Mouse (Mus musculus) kidney, adult 2 months (tissue): ENCODE results near the gene Scn9a. TPM values are rescaled to one million over a fixed set of nuclear protein-coding genes. Genes with fewer than 3 reads are reported as not detected.

Experiments
- DNase-seq: peaks from one replicate; pipeline ENCODE4 v3.0.0; 2021
- H3K27ac ChIP-seq: fragments of 200-500 bp; 2 replicates; pipeline ENCODE4 v1.5.1; 2012; ENCODE audit warnings: low read depth, low read length, control low read depth, inconsistent platforms; ENCODE audit not compliant: insufficient read depth
- H3K27me3 ChIP-seq: fragments of 200-500 bp; replicated peaks from 2 replicates; pipeline ENCODE4 v1.6.1; 2012; ENCODE audit warnings: mild to moderate bottlenecking, moderate library complexity, low read length, inconsistent platforms; ENCODE audit not compliant: control insufficient read depth, insufficient read depth
- H3K36me3 ChIP-seq: fragments of 200-500 bp; 2 replicates; pipeline ENCODE4 v1.6.1; 2012; ENCODE audit warnings: mild to moderate bottlenecking, moderate library complexity, low read length, inconsistent platforms; ENCODE audit not compliant: control insufficient read depth, insufficient read depth
- H3K4me1 ChIP-seq: fragments of 200-500 bp; 2 replicates; pipeline ENCODE4 v1.6.1; 2011; ENCODE audit warnings: low read length; ENCODE audit not compliant: control insufficient read depth, insufficient read depth
- H3K4me3 ChIP-seq: fragments of 200-500 bp; 2 replicates; pipeline ENCODE4 v1.5.1; 2011; ENCODE audit warnings: mild to moderate bottlenecking, low read depth, low read length, control low read depth; ENCODE audit not compliant: insufficient read depth
- CTCF ChIP-seq: fragments of 200-500 bp; conservative IDR thresholded peaks from 2 replicates; pipeline ENCODE4 v1.5.1; 2011; ENCODE audit warnings: low read depth, mild to moderate bottlenecking, control low read depth, low read length, moderate library complexity, mixed read lengths; ENCODE audit not compliant: insufficient read depth, insufficient read length
- POLR2A ChIP-seq: fragments of 200-500 bp; IDR thresholded peaks from one replicate; pipeline ENCODE4 v1.6.1; 2011; ENCODE audit warnings: low read depth, low read length, control low read depth
- WGBS: fragments of 180-500 bp; shearing (Covaris S2); methylation state at CpG from one replicate; pipeline ENCODE4 v1.1.7; 2018; 5-methylcytosine and 5-hydroxymethylcytosine counted together
- polyA plus RNA-seq: library from polyadenylated mRNA; depleted of rRNA; stranded (reverse); fragments of >200 nt; gene quantifications from 2 replicates; pipeline ENCODE4 v1.2.3, GENCODE M21; 2012

Scn9a gene
- polyA plus RNA-seq, 1 experiment = 0.08 TPM

DNA sequence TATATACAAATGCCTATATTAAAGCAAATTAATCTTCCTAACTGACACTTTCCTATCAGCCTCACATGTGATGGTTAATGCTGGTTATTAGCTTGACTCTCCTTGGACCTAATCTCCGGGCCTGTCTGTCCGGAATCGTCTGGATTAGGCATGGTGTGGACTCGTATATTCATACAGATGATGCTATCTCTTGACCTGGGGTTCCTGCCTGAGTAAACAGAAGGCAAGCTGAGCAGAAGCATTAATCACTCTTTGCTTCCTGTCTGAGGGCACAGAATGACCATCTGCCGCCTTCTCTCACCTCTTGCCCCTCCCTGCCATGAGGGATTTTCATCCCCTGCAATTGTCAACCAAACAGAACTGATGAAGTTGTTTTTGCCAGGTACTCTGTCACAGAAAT is 38.6 kb downstream of the Scn9a start:
- TF ChIP-seq POLR2A (no peak), CTCF (no peak)
- Histone ChIP-seq H3K4me1 (no peaks in the 10 kb centered on the region), H3K27me3 (no peaks in the 10 kb centered on the region), H3K4me3 (no peak overlapping the region), H3K36me3 (no peaks in the 10 kb centered on the region), H3K27ac (no peak overlapping the region)
- WGBS = 50% methylated on average over 5 of the region's 5 CpGs
- DNase-seq = no peak

DNA sequence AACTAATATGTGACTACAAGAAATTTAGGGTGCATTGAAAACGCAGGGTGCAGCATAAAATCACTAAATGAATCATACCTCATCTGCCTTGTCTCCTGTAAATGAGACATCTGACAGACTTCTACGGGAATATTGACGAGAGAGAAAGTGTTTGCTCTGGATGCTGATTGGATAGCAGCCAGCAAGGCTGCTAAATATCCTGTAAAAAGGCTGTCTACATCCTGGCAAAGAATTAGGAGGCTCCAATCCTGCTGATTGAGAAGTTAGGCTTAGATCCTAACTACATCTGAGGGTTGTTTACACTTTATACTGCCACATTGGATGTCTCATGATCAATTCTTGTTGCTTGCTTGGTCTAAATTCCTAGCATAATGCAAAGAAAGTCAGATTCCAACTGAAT is 44.6 kb downstream of the Scn9a start:
- no peak overlapping the region for H3K4me3 ChIP-seq
- H3K27ac ChIP-seq = no peak overlapping the region
- TF ChIP-seq POLR2A = no peak
- no peak for TF ChIP-seq CTCF
- 65% methylated on average over 3 of the region's 3 CpGs for WGBS
- DNase-seq = no peak
- no peaks in the 10 kb centered on the region for H3K4me1 ChIP-seq
- H3K27me3 ChIP-seq = no peaks in the 10 kb centered on the region
- H3K36me3 ChIP-seq = no peaks in the 10 kb centered on the region

DNA sequence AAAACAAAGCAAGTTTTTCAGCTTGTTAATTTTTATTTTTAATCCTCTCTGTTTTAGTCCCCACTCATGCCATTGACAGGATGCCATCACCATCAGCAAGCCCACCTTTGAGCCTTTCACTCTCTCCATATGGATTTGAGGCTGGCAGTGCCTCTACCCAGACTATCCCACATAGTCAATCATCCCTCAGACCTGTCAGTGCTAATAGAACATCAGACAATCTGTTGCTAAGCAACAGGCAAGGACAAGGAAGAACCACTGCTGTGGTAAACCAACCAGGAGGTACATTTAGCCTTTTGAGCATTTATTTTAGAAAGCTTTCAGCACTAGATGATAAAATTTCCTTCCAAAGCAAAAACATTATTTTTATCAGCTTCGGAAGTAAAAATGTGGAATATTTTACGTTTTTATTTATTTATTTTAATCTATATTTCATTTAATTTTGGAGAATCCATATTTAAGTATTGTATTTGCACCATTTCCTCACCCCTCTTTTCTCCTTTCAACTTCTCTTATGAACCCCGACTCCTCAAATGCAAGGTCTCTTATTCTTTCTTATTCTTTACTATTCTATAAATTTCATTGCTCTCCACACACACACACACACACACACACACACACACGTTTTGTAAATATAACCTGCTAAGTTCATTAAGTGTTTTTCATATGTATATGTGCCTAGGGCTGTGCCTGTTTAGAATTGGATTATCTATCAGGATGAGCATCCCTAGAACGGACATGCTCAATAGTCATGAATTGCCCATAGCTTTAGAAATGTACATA is 54.5 kb downstream of the Scn9a start:
- WGBS = 70% methylated on average over 5 of the region's 5 CpGs
- no peaks in the 10 kb centered on the region for H3K36me3 ChIP-seq

DNA sequence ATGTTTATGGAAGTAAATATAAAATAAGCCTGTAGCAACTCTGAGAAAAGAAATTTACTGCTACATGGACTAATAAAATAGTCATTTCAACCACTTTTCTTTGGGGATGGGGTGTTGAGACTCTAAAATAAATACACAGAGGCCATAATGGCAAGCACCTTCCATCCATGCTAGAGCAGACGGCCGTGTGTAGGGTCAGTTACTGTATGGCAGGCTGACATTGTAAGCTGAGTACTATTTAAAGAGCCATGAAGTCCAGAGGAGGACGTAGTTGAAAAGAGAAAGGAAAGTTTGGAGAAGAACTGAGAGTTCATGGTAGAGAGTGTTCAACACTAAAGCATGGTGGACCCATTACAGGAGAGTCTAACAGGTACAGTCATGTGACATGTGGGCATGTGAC is 86.5 kb downstream of the Scn9a start:
- Histone ChIP-seq H3K27ac (no peak overlapping the region), H3K4me3 (no peak overlapping the region), H3K36me3 (no peaks in the 10 kb centered on the region), H3K27me3 (no peaks in the 10 kb centered on the region), H3K4me1 (no peaks in the 10 kb centered on the region)
- TF ChIP-seq CTCF = no peak
- TF ChIP-seq POLR2A = no peak
- WGBS = 62% methylated on average over 3 of the region's 3 CpGs
- no peak for DNase-seq

More for the DNA sequence above, 54.5 kb downstream of the Scn9a start:
- Histone ChIP-seq H3K27ac (no peak overlapping the region), H3K4me3 (no peak overlapping the region), H3K4me1 (no peaks in the 10 kb centered on the region), H3K27me3 (no peaks in the 10 kb centered on the region)
- no peak for DNase-seq
- TF ChIP-seq CTCF (no peak), POLR2A (no peak)

DNA sequence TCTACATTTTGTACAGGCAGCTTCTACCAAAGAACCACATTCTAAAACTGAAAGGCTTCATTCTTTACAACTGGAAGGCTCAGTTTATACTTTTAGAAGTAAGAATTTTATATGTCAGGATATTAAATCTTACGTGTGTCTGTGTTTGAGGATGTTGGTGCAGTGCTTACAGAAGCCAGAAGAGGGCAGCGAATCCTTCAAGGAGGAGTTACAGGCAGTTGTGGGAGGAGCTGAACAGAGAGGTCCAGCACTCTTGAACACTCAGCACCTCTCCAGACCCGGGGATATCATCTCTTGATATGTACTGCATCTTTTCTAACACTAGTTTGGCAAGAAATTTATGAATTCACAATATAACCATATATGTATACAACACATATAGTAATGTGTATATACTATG is 114.8 kb downstream of the Scn9a start:
- TF ChIP-seq POLR2A (no peak), CTCF (no peak)
- Histone ChIP-seq H3K4me1 (no peaks in the 10 kb centered on the region), H3K36me3 (no peaks in the 10 kb centered on the region), H3K27me3 (no peaks in the 10 kb centered on the region), H3K4me3 (no peak overlapping the region), H3K27ac (no peak overlapping the region)
- WGBS = 69% methylated on average over 3 of the region's 3 CpGs
- DNase-seq = peak; percentile 14

DNA sequence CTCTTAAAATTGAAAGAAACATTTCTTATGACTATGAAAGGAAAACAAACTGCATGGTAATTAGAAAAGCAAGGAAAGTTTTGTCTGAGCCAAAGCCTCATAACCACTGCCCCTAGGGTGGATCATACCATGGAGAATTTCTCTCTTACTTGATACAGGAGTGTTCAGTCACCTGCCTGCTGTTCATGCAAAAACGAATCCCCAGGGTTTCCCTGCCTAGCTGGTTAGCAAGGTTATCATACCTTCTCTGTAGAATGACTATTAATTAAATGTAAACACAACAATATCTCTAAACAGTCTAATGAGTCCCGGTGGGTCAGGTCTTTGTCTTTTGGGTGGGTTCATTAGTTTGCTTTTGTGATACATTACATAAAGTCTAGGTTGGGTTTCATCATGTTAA is 123.3 kb downstream of the Scn9a start:
- no peak overlapping the region for H3K4me3 ChIP-seq
- no peaks in the 10 kb centered on the region for H3K4me1 ChIP-seq
- 71% methylated on average over 2 of the region's 2 CpGs for WGBS
- no peak for DNase-seq
- no peaks in the 10 kb centered on the region for H3K27me3 ChIP-seq
- no peak overlapping the region for H3K27ac ChIP-seq
- TF ChIP-seq CTCF (no peak), POLR2A (no peak)
- H3K36me3 ChIP-seq = no peaks in the 10 kb centered on the region

DNA sequence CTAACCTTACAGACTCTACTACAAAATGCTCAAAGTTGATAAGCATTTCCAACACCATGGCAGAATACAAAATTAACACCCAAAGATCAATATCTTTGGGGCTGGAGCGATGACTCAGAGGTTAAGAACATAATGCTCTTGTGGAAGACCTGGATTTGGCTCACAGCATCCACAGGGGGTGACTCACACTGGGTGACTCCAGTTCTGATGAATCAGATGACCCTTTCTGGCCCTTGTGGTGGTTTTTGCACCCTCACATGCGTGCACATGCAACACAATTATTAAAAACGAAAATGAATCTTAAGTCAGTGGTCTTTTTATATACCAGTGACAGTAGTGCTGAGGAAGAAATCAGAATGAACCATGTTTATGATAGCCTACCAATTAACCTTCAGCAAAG is 126.7 kb downstream of the Scn9a start:
- WGBS = 73% methylated on average over 3 of the region's 3 CpGs
- no peak for DNase-seq
- Histone ChIP-seq H3K36me3 (no peaks in the 10 kb centered on the region), H3K27me3 (no peaks in the 10 kb centered on the region), H3K4me3 (no peak overlapping the region), H3K4me1 (no peaks in the 10 kb centered on the region), H3K27ac (no peak overlapping the region)
- TF ChIP-seq POLR2A (no peak), CTCF (no peak)
